Mouse (Mus musculus) E14TG2a.4 (cell line): ENCODE results near the gene Sapcd2.
A peak's percentile ranks its signal among the peaks of the same experiment; 100 is the strongest.

ENCODE experiments used
- H3K27me3 ChIP-seq: 2 replicates; pipeline ENCODE4 v1.6.1; 2014; ENCODE audit warnings: low read length, control low read depth; ENCODE audit not compliant: insufficient read depth
- H3K36me3 ChIP-seq: 2 replicates; pipeline ENCODE4 v1.6.1; 2014; ENCODE audit warnings: low read length, control low read depth; ENCODE audit not compliant: insufficient read depth
- H3K4me1 ChIP-seq: replicated peaks from 2 replicates; pipeline ENCODE4 v1.6.1; 2014; ENCODE audit warnings: low read depth, low read length, control low read depth
- H3K4me3 ChIP-seq: replicated peaks from 2 replicates; pipeline ENCODE4 v1.5.1; 2014; ENCODE audit warnings: mild to moderate bottlenecking, low read length
- H3K9me3 ChIP-seq: 2 replicates; pipeline ENCODE4 v1.6.1; 2014; ENCODE audit warnings: low read length, control low read depth
- CTCF ChIP-seq: conservative IDR thresholded peaks from 2 replicates; pipeline ENCODE4 v1.5.1; 2014; ENCODE audit warnings: low read length
- NANOG ChIP-seq: IDR thresholded peaks from 2 replicates; pipeline ENCODE4 v1.6.1; 2014; ENCODE audit warnings: borderline replicate concordance, low read length, mixed read lengths
- POU5F1 ChIP-seq: IDR thresholded peaks from 2 replicates; pipeline ENCODE4 v1.6.1; 2014; ENCODE audit warnings: low read length, borderline replicate concordance

Sapcd2 gene

DNA sequence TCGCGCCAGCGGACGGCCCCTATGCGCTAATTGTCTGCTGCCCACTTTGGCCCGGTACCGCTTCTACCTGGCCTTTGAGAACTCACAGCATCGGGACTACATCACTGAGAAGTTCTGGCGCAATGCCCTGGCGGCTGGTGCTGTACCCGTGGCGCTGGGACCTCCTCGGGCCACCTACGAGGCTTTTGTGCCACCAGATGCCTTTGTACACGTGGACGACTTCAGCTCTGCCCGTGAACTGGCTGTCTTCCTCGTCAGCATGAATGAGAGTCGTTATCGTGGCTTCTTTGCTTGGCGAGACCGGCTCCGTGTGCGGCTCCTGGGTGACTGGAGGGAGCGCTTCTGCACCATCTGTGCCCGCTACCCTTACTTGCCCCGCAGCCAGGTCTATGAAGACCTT, 53.4 kb downstream of the Sapcd2 start:
- no peaks in the 10 kb centered on the region for H3K9me3 ChIP-seq

DNA sequence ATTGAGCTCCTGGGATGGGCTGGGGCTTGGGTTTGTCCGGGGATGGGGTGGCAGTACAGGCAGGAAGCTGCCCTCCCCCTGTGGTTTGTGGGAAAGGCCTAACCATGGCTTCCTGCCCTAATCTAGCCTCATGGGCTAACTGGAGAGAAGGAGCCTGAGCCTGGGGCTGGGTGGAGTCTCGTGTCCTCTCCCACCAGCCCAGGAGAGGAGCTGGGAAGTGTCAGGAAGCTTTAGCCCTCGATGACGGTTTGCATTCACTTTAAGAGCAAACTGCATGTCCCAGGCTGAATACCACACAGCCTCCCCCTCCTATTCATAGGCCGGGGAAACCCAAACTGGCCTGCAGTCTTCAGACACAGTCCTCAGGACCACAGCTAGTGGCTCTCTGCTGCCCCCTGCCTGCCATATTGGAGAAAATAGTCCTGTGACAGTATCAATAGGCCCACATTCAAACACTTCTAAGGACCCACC, 54.6 kb downstream of the Sapcd2 start:
- TF ChIP-seq NANOG (no peak), CTCF (peak; percentile 93), POU5F1 (no peak)

More for the DNA sequence above, 53.4 kb downstream of the Sapcd2 start:
- peaks cover 54% of the 10 kb centered on the region for H3K4me1 ChIP-seq
- H3K27me3 ChIP-seq, result peaks cover 61% of the 10 kb centered on the region
- peak overlapping the region; percentile 69 for H3K4me3 ChIP-seq
- no peaks in the 10 kb centered on the region for H3K36me3 ChIP-seq
- TF ChIP-seq CTCF (no peak), NANOG (no peak), POU5F1 (no peak)

DNA sequence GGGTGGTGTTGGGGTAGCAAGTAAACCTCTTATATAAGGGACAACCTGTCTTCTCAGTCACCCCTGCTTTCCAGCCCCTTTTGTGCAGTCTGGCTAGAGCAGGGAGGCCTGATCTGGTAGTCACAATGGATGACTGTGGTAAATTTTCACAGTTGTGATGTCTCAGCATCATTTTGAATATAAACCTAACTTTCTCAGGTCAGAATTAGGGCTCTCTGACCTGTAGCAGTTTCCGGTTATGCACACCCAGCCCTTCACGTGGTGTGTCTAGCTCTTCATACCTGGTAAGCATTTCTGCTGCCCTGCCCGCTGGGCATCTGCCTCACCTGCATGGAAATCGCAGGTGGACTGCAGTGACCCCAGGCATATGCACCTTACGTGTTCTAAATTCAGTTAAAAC, 55.1 kb downstream of the Sapcd2 start:
- no peak overlapping the region for H3K4me3 ChIP-seq
- peaks cover 75% of the 10 kb centered on the region for H3K27me3 ChIP-seq
- H3K4me1 ChIP-seq, result peaks cover 47% of the 10 kb centered on the region
- no peak for TF ChIP-seq CTCF
- no peak for TF ChIP-seq NANOG
- TF ChIP-seq POU5F1, result no peak
- H3K36me3 ChIP-seq, result no peaks in the 10 kb centered on the region
- H3K9me3 ChIP-seq, result no peaks in the 10 kb centered on the region

More for the DNA sequence above, 54.6 kb downstream of the Sapcd2 start:
- peaks cover 50% of the 10 kb centered on the region for H3K4me1 ChIP-seq
- no peaks in the 10 kb centered on the region for H3K36me3 ChIP-seq
- no peak overlapping the region for H3K4me3 ChIP-seq
- H3K9me3 ChIP-seq, result no peaks in the 10 kb centered on the region
- H3K27me3 ChIP-seq, result peaks cover 74% of the 10 kb centered on the region
